Mouse (Mus musculus): ENCODE measurements at regions not wholly inside any gene's neighbourhood (a gene's known extent, or its start where the extent isn't known, plus 50 kb on each side); places are given as distances from the start of the nearest gene placed in this dataset.

- H3K4me3 ChIP-seq (ENCODE audit: low read depth, low read length): no peak overlapping the region
- 67% methylated on average over 2 of the region's 2 CpGs for WGBS
- no peak for ATAC-seq
These were observed 60.5 kb downstream of the Ptgs2 start for GRCm38 (mm10) chr1:150160314-150160713.

GRCm38 (mm10) chr1:150164890-150165596 is 65.2 kb downstream of the Ptgs2 start:
- H3K27me3 ChIP-seq (replicated peaks; ENCODE audit: insufficient read depth, low read length): no peaks in the 10 kb centered on the region
- peak overlapping the region; percentile 27 for H3K4me2 ChIP-seq (replicated peaks; ENCODE audit: low read depth, low read length)
- no peaks in the 10 kb centered on the region for H3K36me3 ChIP-seq (ENCODE audit: insufficient read depth, low read length)
- no peaks in the 10 kb centered on the region for H3K9me3 ChIP-seq (ENCODE audit: low read length)
- peak; percentile 88 for DNase-seq (ENCODE audit: low spot score)
- H3K9ac ChIP-seq (replicated peaks; ENCODE audit: low read depth): no peak overlapping the region
- H3K4me3 ChIP-seq (ENCODE audit: low read depth, low read length): 0 out of 2 replicates have a peak overlapping the region, but pooled peaks have one; percentile 4
- H3K27ac ChIP-seq (ENCODE audit: low read length): no peak overlapping the region
- WGBS: 46% methylated on average over 17 of the region's 17 CpGs
- TF ChIP-seq CTCF (IDR thresholded peaks at IDR 0.05): no peak
- TF ChIP-seq EP300 (IDR thresholded peaks at IDR 0.05): no peak
- peak; percentile 97 for ATAC-seq
- no peaks in the 10 kb centered on the region for H3K4me1 ChIP-seq (ENCODE audit: insufficient read depth, low read depth, low read length)

More at GRCm38 (mm10) chr1:150160314-150160713, 60.5 kb downstream of the Ptgs2 start:
- H3K27ac ChIP-seq (ENCODE audit: low read length): no peak overlapping the region
- no peaks in the 10 kb centered on the region for H3K4me1 ChIP-seq (ENCODE audit: insufficient read depth, low read depth, low read length)
- no peak overlapping the region for H3K4me2 ChIP-seq (replicated peaks; ENCODE audit: low read depth, low read length)
- no peaks in the 10 kb centered on the region for H3K9me3 ChIP-seq (ENCODE audit: low read length)
- H3K27me3 ChIP-seq (replicated peaks; ENCODE audit: insufficient read depth, low read length): no peaks in the 10 kb centered on the region
- no peaks in the 10 kb centered on the region for H3K36me3 ChIP-seq (ENCODE audit: insufficient read depth, low read length)
- no peak for TF ChIP-seq CTCF (IDR thresholded peaks at IDR 0.05)
- TF ChIP-seq EP300 (IDR thresholded peaks at IDR 0.05): no peak
- no peak overlapping the region for H3K9ac ChIP-seq (replicated peaks; ENCODE audit: low read depth)
- no peak for DNase-seq (ENCODE audit: low spot score)

GRCm38 (mm10) chr1:150165597-150165973 is 65.8 kb downstream of the Ptgs2 start:
- no peak for ATAC-seq
- no peak overlapping the region for H3K27ac ChIP-seq (ENCODE audit: low read length)
- no peak for TF ChIP-seq CTCF (IDR thresholded peaks at IDR 0.05)
- no peak for TF ChIP-seq EP300 (IDR thresholded peaks at IDR 0.05)
- no peaks in the 10 kb centered on the region for H3K9me3 ChIP-seq (ENCODE audit: low read length)
- H3K27me3 ChIP-seq (replicated peaks; ENCODE audit: insufficient read depth, low read length): no peaks in the 10 kb centered on the region
- no peak overlapping the region for H3K4me2 ChIP-seq (replicated peaks; ENCODE audit: low read depth, low read length)
- DNase-seq (ENCODE audit: low spot score): peak; percentile 15
- H3K36me3 ChIP-seq (ENCODE audit: insufficient read depth, low read length): no peaks in the 10 kb centered on the region
- no peak overlapping the region for H3K9ac ChIP-seq (replicated peaks; ENCODE audit: low read depth)
- H3K4me3 ChIP-seq (ENCODE audit: low read depth, low read length): no peak overlapping the region
- 51% methylated on average over 7 of the region's 7 CpGs for WGBS
- H3K4me1 ChIP-seq (ENCODE audit: insufficient read depth, low read depth, low read length): no peaks in the 10 kb centered on the region

- Histone ChIP-seq H3K9ac (replicated peaks; ENCODE audit: low read depth) (no peak overlapping the region), H3K4me2 (replicated peaks; ENCODE audit: low read depth, low read length) (no peak overlapping the region), H3K9me3 (ENCODE audit: low read length) (no peaks in the 10 kb centered on the region), H3K27me3 (replicated peaks; ENCODE audit: insufficient read depth, low read length) (no peaks in the 10 kb centered on the region), H3K4me3 (ENCODE audit: low read depth, low read length) (no peak overlapping the region), H3K27ac (ENCODE audit: low read length) (no peak overlapping the region), H3K4me1 (ENCODE audit: insufficient read depth, low read depth, low read length) (no peaks in the 10 kb centered on the region), H3K36me3 (ENCODE audit: insufficient read depth, low read length) (no peaks in the 10 kb centered on the region)
- TF ChIP-seq CTCF (IDR thresholded peaks at IDR 0.05) (no peak), EP300 (IDR thresholded peaks at IDR 0.05) (no peak)
- DNase-seq (ENCODE audit: low spot score) (peak; percentile 13), ATAC-seq (no peak)
These were observed 67.3 kb downstream of the Ptgs2 start for GRCm38 (mm10) chr1:150167172-150167571.

- no peak overlapping the region for H3K4me3 ChIP-seq (ENCODE audit: low read depth, low read length)
- H3K9me3 ChIP-seq (ENCODE audit: low read length): no peaks in the 10 kb centered on the region
- TF ChIP-seq EP300 (IDR thresholded peaks at IDR 0.05) (no peak), CTCF (IDR thresholded peaks at IDR 0.05) (no peak)
- 71% methylated on average over 3 of the region's 3 CpGs for WGBS
- no peak for DNase-seq (ENCODE audit: low spot score)
- H3K36me3 ChIP-seq (ENCODE audit: insufficient read depth, low read length): no peaks in the 10 kb centered on the region
- H3K27ac ChIP-seq (ENCODE audit: low read length): no peak overlapping the region
- H3K4me1 ChIP-seq (ENCODE audit: insufficient read depth, low read depth, low read length): no peaks in the 10 kb centered on the region
- H3K9ac ChIP-seq (replicated peaks; ENCODE audit: low read depth): no peak overlapping the region
- no peak overlapping the region for H3K4me2 ChIP-seq (replicated peaks; ENCODE audit: low read depth, low read length)
- H3K27me3 ChIP-seq (replicated peaks; ENCODE audit: insufficient read depth, low read length): no peaks in the 10 kb centered on the region
- no peak for ATAC-seq
These were observed 74.4 kb downstream of the Ptgs2 start for GRCm38 (mm10) chr1:150174204-150174603.

- no peaks in the 10 kb centered on the region for H3K4me1 ChIP-seq (ENCODE audit: insufficient read depth, low read depth, low read length)
- ATAC-seq (no peak), DNase-seq (ENCODE audit: low spot score) (no peak)
- no peaks in the 10 kb centered on the region for H3K9me3 ChIP-seq (ENCODE audit: low read length)
- H3K4me3 ChIP-seq (ENCODE audit: low read depth, low read length): no peak overlapping the region
- TF ChIP-seq CTCF (IDR thresholded peaks at IDR 0.05): no peak
- TF ChIP-seq EP300 (IDR thresholded peaks at IDR 0.05): no peak
- H3K9ac ChIP-seq (replicated peaks; ENCODE audit: low read depth): no peak overlapping the region
- H3K27me3 ChIP-seq (replicated peaks; ENCODE audit: insufficient read depth, low read length): no peaks in the 10 kb centered on the region
- WGBS: 76% methylated on average over 1 of the region's 1 CpGs
- H3K4me2 ChIP-seq (replicated peaks; ENCODE audit: low read depth, low read length): no peak overlapping the region
- H3K36me3 ChIP-seq (ENCODE audit: insufficient read depth, low read length): no peaks in the 10 kb centered on the region
- H3K27ac ChIP-seq (ENCODE audit: low read length): no peak overlapping the region
These were observed 77.4 kb downstream of the Ptgs2 start for GRCm38 (mm10) chr1:150177029-150177740.

Data from lung, postnatal 0 days (tissue).